Mouse (Mus musculus) midbrain, postnatal 0 days (tissue): ENCODE measurements around the gene Alk. TPM values are rescaled to one million over a fixed set of nuclear protein-coding genes. Genes with fewer than 3 reads are reported as not detected.

Experiments used
- ATAC-seq: fragments of 200-750 bp; cut with Nextera tagmentation; 2 replicates; pipeline ENCODE4 v1.8.0; 2017; ENCODE audit warnings: moderate number of reproducible peaks, mild to moderate bottlenecking, moderate TSS enrichment, moderate library complexity; ENCODE audit not compliant: low FRiP score
- DNase-seq: peaks from one replicate; pipeline ENCODE4 v3.0.0-alpha.2; 2015; ENCODE audit warnings: low spot score
- H3K27ac ChIP-seq: fragments of 300-500 bp; sonication (generic); 2 replicates; pipeline ENCODE4 v1.5.1; 2014; ENCODE audit warnings: low read depth, mild to moderate bottlenecking, low read length, mixed read lengths
- H3K27me3 ChIP-seq: fragments of 300-500 bp; sonication (generic); 2 replicates; pipeline ENCODE4 v1.6.1; 2014; ENCODE audit warnings: low read length, control low read depth, mixed read lengths; ENCODE audit not compliant: insufficient read depth
- H3K36me3 ChIP-seq: fragments of 300-500 bp; sonication (generic); 2 replicates; pipeline ENCODE4 v1.6.1; 2014; ENCODE audit warnings: low read length, control low read depth, mixed read lengths; ENCODE audit not compliant: insufficient read depth
- H3K4me1 ChIP-seq: fragments of 300-500 bp; sonication (generic); 2 replicates; pipeline ENCODE4 v1.6.1; 2014; ENCODE audit warnings: mild to moderate bottlenecking, control low read depth, antibody characterized with exemption, low read length, mixed read lengths; ENCODE audit not compliant: insufficient read depth
- H3K4me2 ChIP-seq: fragments of 300-500 bp; sonication (generic); 2 replicates; pipeline ENCODE4 v1.6.1; 2014; ENCODE audit warnings: low read depth, mild to moderate bottlenecking, low read length, mixed read lengths; ENCODE audit not compliant: poor library complexity, severe bottlenecking
- H3K4me3 ChIP-seq: fragments of 300-500 bp; sonication (generic); 2 replicates; pipeline ENCODE4 v1.5.1; 2014; ENCODE audit warnings: low read depth, mild to moderate bottlenecking, low read length, moderate library complexity
- H3K9ac ChIP-seq: fragments of 300-500 bp; sonication (generic); replicated peaks from 2 replicates; pipeline ENCODE4 v1.6.1; 2014; ENCODE audit warnings: mild to moderate bottlenecking, low read length, moderate library complexity, mixed read lengths; ENCODE audit not compliant: poor library complexity, severe bottlenecking
- H3K9me3 ChIP-seq: fragments of 300-500 bp; sonication (generic); 2 replicates; pipeline ENCODE4 v1.6.1; 2016; ENCODE audit warnings: low read length, control low read depth
- CTCF ChIP-seq: IDR thresholded peaks from 2 replicates; pipeline ENCODE4 v1.5.1; 2016; ENCODE audit warnings: antibody characterized with exemption, mild to moderate bottlenecking
- WGBS: fragments of 180-500 bp; shearing (Covaris S2); extraction: QIAGEN DNeasy Blood & Tissue Kit; methylation state at CpG from one replicate; pipeline ENCODE4 v1.1.7; 2014; 5-methylcytosine and 5-hydroxymethylcytosine counted together
- polyA plus RNA-seq: library from polyadenylated mRNA; unstranded; fragments of >200 nt; fragmentation: Nextera tagmentation; extraction: Ambion mirVana; gene quantifications from 2 replicates; pipeline ENCODE4 v1.2.1, GENCODE M21; 2015
- total RNA-seq: library from RNA; depleted of rRNA; stranded (reverse); fragments of >200 nt; gene quantifications from 2 replicates; pipeline ENCODE4 v1.2.3, GENCODE M21; 2014

The Alk gene
- total and polyA plus RNA-seq, 2 experiments from 2014 or later, result 5.2 to 17.6 TPM

GRCm38 (mm10) chr17:72038371-72038770 lies 566.1 kb downstream of the Alk start:
- H3K4me3 ChIP-seq, result no peak overlapping the region
- ATAC-seq (no peak), DNase-seq (no peak)
- no peak overlapping the region for H3K27ac ChIP-seq
- no peaks in the 10 kb centered on the region for H3K9me3 ChIP-seq
- H3K4me2 ChIP-seq, result no peak overlapping the region
- no peaks in the 10 kb centered on the region for H3K27me3 ChIP-seq
- H3K9ac ChIP-seq, result no peak overlapping the region
- H3K36me3 ChIP-seq, result no peaks in the 10 kb centered on the region
- no peak for TF ChIP-seq CTCF
- WGBS, result 75% methylated on average over 5 of the region's 5 CpGs
- H3K4me1 ChIP-seq, result no peaks in the 10 kb centered on the region

- no peak for DNase-seq
- no peaks in the 10 kb centered on the region for H3K4me1 ChIP-seq
- no peak overlapping the region for H3K4me3 ChIP-seq
- 62% methylated on average over 7 of the region's 7 CpGs for WGBS
- TF ChIP-seq CTCF, result no peak
- H3K4me2 ChIP-seq, result no peak overlapping the region
- no peaks in the 10 kb centered on the region for H3K27me3 ChIP-seq
- H3K27ac ChIP-seq, result no peak overlapping the region
- no peaks in the 10 kb centered on the region for H3K36me3 ChIP-seq
- no peak overlapping the region for H3K9ac ChIP-seq
- H3K9me3 ChIP-seq, result no peaks in the 10 kb centered on the region
- ATAC-seq, result no peak
Measured at GRCm38 (mm10) chr17:72030672-72031071, 573.8 kb downstream of the Alk start.

DNA sequence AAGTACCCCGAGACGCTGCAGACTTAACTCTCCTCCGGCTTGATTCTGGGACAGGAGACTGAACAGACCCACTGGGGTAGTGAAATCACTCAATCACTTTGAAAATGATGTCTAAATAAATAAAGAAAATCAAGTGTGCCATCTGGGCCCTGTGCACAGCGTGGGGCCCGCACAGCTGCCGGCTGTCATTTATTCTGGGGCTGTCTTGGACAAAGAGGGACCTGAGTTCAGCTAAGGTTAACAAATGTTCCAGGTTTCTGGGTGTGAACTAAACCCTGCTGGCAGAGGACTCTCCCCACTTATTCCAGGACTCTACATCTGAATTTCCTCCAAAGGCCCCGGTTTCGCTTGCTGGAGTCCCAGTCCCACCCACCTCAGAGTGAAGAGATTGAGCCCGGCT lies 581.1 kb downstream of the Alk start:
- H3K4me2 ChIP-seq, result no peak overlapping the region
- no peak for DNase-seq
- no peak overlapping the region for H3K9ac ChIP-seq
- no peaks in the 10 kb centered on the region for H3K4me1 ChIP-seq
- ATAC-seq, result no peak
- H3K27me3 ChIP-seq, result no peaks in the 10 kb centered on the region
- H3K36me3 ChIP-seq, result no peaks in the 10 kb centered on the region
- TF ChIP-seq CTCF, result no peak
- no peaks in the 10 kb centered on the region for H3K9me3 ChIP-seq
- H3K27ac ChIP-seq, result no peak overlapping the region
- 71% methylated on average over 9 of the region's 9 CpGs for WGBS
- no peak overlapping the region for H3K4me3 ChIP-seq

- ATAC-seq (peak; percentile 66), DNase-seq (peak; percentile 72)
- no peak overlapping the region for H3K27ac ChIP-seq
- no peaks in the 10 kb centered on the region for H3K4me1 ChIP-seq
- H3K9me3 ChIP-seq, result no peaks in the 10 kb centered on the region
- H3K36me3 ChIP-seq, result no peaks in the 10 kb centered on the region
- no peak for TF ChIP-seq CTCF
- H3K4me3 ChIP-seq, result no peak overlapping the region
- WGBS, result 72% methylated on average over 10 of the region's 10 CpGs
- no peaks in the 10 kb centered on the region for H3K27me3 ChIP-seq
- no peak overlapping the region for H3K9ac ChIP-seq
- H3K4me2 ChIP-seq, result no peak overlapping the region
Measured at GRCm38 (mm10) chr17:72021733-72022669, 582.4 kb downstream of the Alk start.

DNA sequence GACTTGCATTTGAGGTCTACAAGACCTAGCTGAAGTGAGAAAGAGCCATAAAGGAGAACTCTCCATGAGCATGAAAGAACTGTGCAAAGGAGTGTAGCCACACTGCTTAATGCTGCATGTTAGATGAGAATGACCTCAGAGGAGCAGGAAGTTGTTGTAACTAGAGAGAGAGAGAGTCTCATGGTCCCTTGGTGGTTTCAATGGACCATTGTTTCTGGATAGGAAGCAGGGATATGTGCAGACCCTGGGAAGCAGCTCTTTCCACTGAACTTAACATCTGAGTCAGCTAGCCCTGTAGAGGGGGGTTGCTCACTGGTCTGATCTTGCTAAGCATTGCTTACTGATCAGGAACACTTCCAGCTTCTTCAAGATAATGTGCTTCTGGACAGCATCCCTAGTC lies 587.1 kb downstream of the Alk start:
- Histone ChIP-seq H3K4me3 (no peak overlapping the region), H3K9me3 (no peaks in the 10 kb centered on the region), H3K27ac (no peak overlapping the region), H3K4me2 (no peak overlapping the region), H3K36me3 (no peaks in the 10 kb centered on the region), H3K4me1 (no peaks in the 10 kb centered on the region), H3K27me3 (no peaks in the 10 kb centered on the region), H3K9ac (no peak overlapping the region)
- DNase-seq, result no peak
- no peak for ATAC-seq
- no peak for TF ChIP-seq CTCF

- Histone ChIP-seq H3K9ac (no peak overlapping the region), H3K36me3 (no peaks in the 10 kb centered on the region), H3K27ac (no peak overlapping the region), H3K4me2 (no peak overlapping the region), H3K9me3 (no peaks in the 10 kb centered on the region), H3K4me3 (no peak overlapping the region), H3K4me1 (no peaks in the 10 kb centered on the region), H3K27me3 (no peaks in the 10 kb centered on the region)
- peak; percentile 85 for DNase-seq
- 74% methylated on average over 3 of the region's 3 CpGs for WGBS
- no peak; the same call in 1 of the 2 replicates for ATAC-seq
- no peak for TF ChIP-seq CTCF
Measured at GRCm38 (mm10) chr17:72015253-72015652, 589.2 kb downstream of the Alk start.
